Mouse (Mus musculus) heart, embryonic 14.5 days (tissue): ENCODE results near the gene Atg4d. TPM values are rescaled to one million over a fixed set of nuclear protein-coding genes. Genes with fewer than 3 reads are reported as not detected.

Source experiments
- ATAC-seq: fragments of 200-750 bp; cut with Nextera tagmentation; 2 replicates; pipeline ENCODE4 v1.8.0; 2017; ENCODE audit warnings: low read depth, moderate TSS enrichment; ENCODE audit not compliant: insufficient number of reproducible peaks, insufficient read depth, low FRiP score
- H3K27ac ChIP-seq, 2 experiments: fragments of 200-500 bp in 1 of 2; fragments of 300-500 bp in 1 of 2; sonication (generic) in 1 of 2; replicated peaks in 1 of 2; 2 replicates each; pipeline ENCODE4 v1.5.1; 2012 to 2014; ENCODE audit warnings: low read depth in 2 of 2, low read length in 2 of 2, control low read depth in 1 of 2, mild to moderate bottlenecking in 1 of 2, mixed read lengths in 1 of 2; ENCODE audit not compliant: control insufficient read depth in 1 of 2, insufficient read depth in 1 of 2
- H3K27me3 ChIP-seq: fragments of 300-500 bp; sonication (generic); 2 replicates; pipeline ENCODE4 v1.6.1; 2014; ENCODE audit warnings: mild to moderate bottlenecking, low read length, control low read depth; ENCODE audit not compliant: control insufficient read depth, insufficient read depth
- H3K36me3 ChIP-seq: fragments of 300-500 bp; sonication (generic); 2 replicates; pipeline ENCODE4 v1.6.1; 2014; ENCODE audit warnings: mild to moderate bottlenecking, control low read depth, low read length, mixed read lengths; ENCODE audit not compliant: control insufficient read depth, insufficient read depth
- H3K4me1 ChIP-seq, 2 experiments: fragments of 200-500 bp in 1 of 2; fragments of 300-500 bp in 1 of 2; sonication (generic) in 1 of 2; 2 replicates each; pipeline ENCODE4 v1.6.1; 2012 to 2014; ENCODE audit warnings: low read length in 2 of 2, control low read depth in 1 of 2, mixed read lengths in 1 of 2; ENCODE audit not compliant: control insufficient read depth in 2 of 2, insufficient read depth in 2 of 2
- H3K4me2 ChIP-seq: fragments of 300-500 bp; sonication (generic); 2 replicates; pipeline ENCODE4 v1.6.1; 2014; ENCODE audit warnings: mild to moderate bottlenecking, low read length
- H3K4me3 ChIP-seq, 2 experiments: fragments of 200-500 bp in 1 of 2; fragments of 300-500 bp in 1 of 2; sonication (generic) in 1 of 2; 2 replicates each; pipeline ENCODE4 v1.5.1; 2012 to 2014; ENCODE audit warnings: low read length in 2 of 2, mild to moderate bottlenecking in 2 of 2, control low read depth in 1 of 2, low read depth in 1 of 2, moderate library complexity in 1 of 2; ENCODE audit not compliant: control insufficient read depth in 1 of 2, insufficient read depth in 1 of 2
- H3K9ac ChIP-seq: fragments of 300-500 bp; sonication (generic); 2 replicates; pipeline ENCODE4 v1.6.1; 2014; ENCODE audit warnings: mild to moderate bottlenecking, low read length
- H3K9me3 ChIP-seq: fragments of 300-500 bp; sonication (generic); 2 replicates; pipeline ENCODE4 v1.6.1; 2016; ENCODE audit warnings: low read length, control low read depth; ENCODE audit not compliant: control insufficient read depth
- WGBS: fragments of 180-500 bp; shearing (Covaris S2); extraction: QIAGEN DNeasy Blood & Tissue Kit; methylation state at CpG from one replicate; pipeline ENCODE4 v1.1.7; 2014; 5-methylcytosine and 5-hydroxymethylcytosine counted together
- polyA plus RNA-seq: library from polyadenylated mRNA; unstranded; fragments of >200 nt; fragmentation: Nextera tagmentation; extraction: Ambion mirVana; gene quantifications from 2 replicates; pipeline ENCODE4 v1.2.1, GENCODE M21; 2014

The Atg4d gene
- polyA plus RNA-seq, 1 experiment from 2014 or later = 51.4 TPM

DNA sequence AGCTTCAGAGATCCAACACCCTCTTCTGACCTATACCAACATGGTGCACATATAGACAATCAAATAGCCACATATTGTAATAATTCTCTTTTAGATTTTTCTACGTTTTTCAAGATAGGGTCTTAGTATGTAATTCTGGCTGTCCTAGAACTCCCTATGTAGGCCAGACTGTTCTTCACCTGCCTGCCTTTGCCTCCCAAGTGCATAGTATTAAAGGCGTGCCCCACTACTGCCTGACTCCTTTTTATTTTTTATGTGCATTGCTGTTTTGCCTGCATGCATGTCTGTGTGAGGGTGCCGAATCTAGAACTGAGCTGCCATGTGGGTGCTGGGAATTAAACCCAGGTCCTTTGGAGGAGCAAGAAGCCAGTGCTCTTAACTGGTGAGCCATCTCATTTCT, 27.2 kb downstream of the Atg4d start:
- H3K36me3 ChIP-seq = peaks cover 7% of the 10 kb centered on the region; the same call in 1 of the 2 replicates
- H3K9ac ChIP-seq = no peak overlapping the region
- peaks cover 7 to 21% of the 10 kb centered on the region in 2 experiments for H3K4me1 ChIP-seq
- H3K27me3 ChIP-seq = no peaks in the 10 kb centered on the region
- no peaks in the 10 kb centered on the region for H3K9me3 ChIP-seq
- no peak overlapping the region for H3K4me3 ChIP-seq
- WGBS = 95% methylated on average over 3 of the region's 3 CpGs
- ATAC-seq = no peak
- no peak overlapping the region for H3K27ac ChIP-seq
- H3K4me2 ChIP-seq = no peak overlapping the region

DNA sequence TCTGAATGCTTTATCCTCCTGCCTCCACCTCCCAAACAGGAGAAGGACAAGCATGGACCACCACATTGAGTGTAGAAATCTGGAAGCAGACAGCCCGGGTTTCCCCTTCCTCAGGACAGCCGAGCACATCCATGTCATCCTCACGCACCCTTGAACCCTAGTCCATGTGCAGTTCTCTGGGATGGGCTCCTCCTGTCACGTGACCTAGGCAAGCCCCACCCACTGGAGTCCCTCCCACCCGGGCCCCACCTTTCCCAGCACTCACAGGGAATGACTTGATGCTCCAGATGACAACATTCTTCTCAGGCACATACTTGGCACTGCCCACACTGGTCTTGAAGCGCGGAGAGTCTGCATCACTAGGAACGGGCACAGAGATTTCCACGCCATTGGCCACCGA, 33.9 kb downstream of the Atg4d start:
- no peaks in the 10 kb centered on the region for H3K4me1 ChIP-seq
- H3K4me3 ChIP-seq = no peak overlapping the region
- WGBS = 78% methylated on average over 10 of the region's 10 CpGs
- H3K9me3 ChIP-seq = no peaks in the 10 kb centered on the region
- no peak overlapping the region for H3K9ac ChIP-seq
- H3K4me2 ChIP-seq = no peak overlapping the region
- no peaks in the 10 kb centered on the region for H3K36me3 ChIP-seq
- no peak for ATAC-seq
- H3K27me3 ChIP-seq = no peaks in the 10 kb centered on the region
- H3K27ac ChIP-seq = no peak overlapping the region

DNA sequence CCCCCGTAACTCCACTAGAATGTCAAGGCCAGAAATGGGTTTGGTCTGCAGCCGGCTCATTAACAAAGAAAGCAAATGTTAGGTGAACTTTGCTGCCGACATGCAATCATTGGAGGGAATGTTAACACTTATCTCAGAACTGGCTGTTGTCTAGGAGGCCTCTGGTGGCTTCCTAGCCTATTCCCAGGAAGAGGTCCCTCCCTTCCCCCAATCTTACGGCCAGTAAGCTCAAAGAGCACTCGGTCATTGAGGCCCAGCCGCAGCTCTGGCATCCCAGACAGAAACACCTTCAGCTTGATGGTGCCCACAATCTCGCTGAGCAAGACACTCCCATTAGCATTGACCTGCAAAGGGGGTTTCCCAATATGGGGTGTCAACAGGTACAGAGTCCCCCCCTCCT, 40.0 kb downstream of the Atg4d start:
- 63% methylated on average over 7 of the region's 7 CpGs for WGBS
- no peak overlapping the region for H3K27ac ChIP-seq
- H3K36me3 ChIP-seq = no peaks in the 10 kb centered on the region
- H3K4me2 ChIP-seq = no peak overlapping the region
- no peaks in the 10 kb centered on the region for H3K27me3 ChIP-seq
- no peak overlapping the region for H3K4me3 ChIP-seq
- no peaks in the 10 kb centered on the region for H3K9me3 ChIP-seq
- H3K4me1 ChIP-seq = peaks cover 0 to 2% of the 10 kb centered on the region in 2 experiments; a peak in 1 of 4 replicates
- ATAC-seq = no peak
- H3K9ac ChIP-seq = no peak overlapping the region; the same call in 1 of the 2 replicates

DNA sequence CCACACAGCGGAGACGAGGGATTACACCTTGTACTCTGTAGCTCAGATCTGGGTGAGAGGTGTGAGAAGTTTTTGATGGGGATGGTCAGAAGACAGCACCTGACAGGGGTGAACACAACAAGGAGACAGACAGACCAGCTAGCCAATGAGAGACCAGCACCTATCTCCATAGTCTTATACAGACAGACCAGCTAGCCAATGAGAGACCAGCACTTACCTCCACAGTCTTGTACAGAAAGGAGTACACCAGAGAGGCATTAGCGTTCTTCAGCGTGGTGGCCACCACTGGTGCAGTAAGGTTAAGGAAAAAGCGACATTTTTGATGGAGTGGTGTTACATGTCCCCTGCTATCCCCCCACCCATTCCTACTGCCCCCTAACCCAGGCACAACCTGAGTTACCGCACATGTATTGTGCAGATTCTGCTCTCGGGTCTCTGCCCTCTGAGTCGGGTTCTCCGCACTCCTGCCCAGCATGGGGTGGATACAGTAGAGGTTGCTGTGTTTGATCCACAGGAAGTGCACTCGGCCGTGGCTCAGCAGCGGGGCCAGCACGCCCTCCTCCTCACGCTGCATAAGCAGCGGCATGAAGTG, 44.2 kb downstream of the Atg4d start:
- no peak for ATAC-seq
- H3K4me2 ChIP-seq = 0 out of 2 replicates have a peak overlapping the region, but pooled peaks have one; percentile 8
- no peak overlapping the region for H3K27ac ChIP-seq
- H3K27me3 ChIP-seq = peaks cover 14% of the 10 kb centered on the region
- H3K9ac ChIP-seq = no peak overlapping the region
- 55% methylated on average over 15 of the region's 15 CpGs for WGBS
- H3K4me1 ChIP-seq = peaks cover 0 to 2% of the 10 kb centered on the region in 2 experiments; a peak in 1 of 4 replicates
- no peak overlapping the region for H3K4me3 ChIP-seq
- no peaks in the 10 kb centered on the region for H3K36me3 ChIP-seq
- H3K9me3 ChIP-seq = no peaks in the 10 kb centered on the region

DNA sequence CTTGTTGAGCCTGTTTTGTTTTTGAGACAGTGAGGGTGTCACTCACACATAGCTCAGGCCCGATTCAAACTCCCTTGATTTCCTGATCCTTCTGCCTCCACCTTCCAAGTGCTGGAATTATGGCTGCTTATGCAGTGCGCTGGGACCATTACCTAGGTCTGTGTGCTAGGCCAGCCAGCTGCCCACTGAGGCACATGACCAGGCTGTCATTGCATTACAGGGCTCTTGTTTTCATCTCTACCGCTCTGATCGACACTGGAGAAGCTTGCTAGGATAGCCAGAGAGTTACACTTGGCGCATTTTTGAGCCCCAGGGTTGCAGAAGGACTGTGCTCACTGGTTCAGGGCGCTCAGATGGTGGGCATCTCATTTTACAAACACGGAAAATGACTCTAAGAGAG, 46.6 kb downstream of the Atg4d start:
- H3K36me3 ChIP-seq = no peaks in the 10 kb centered on the region
- no peaks in the 10 kb centered on the region for H3K4me1 ChIP-seq
- 30% methylated on average over 7 of the region's 7 CpGs for WGBS
- H3K9ac ChIP-seq = no peak overlapping the region
- H3K27ac ChIP-seq = no peak overlapping the region
- ATAC-seq = no peak
- H3K4me3 ChIP-seq = 0 out of 4 replicates have a peak overlapping the region, but pooled peaks of 1 of the 2 experiments have one; percentile 10
- H3K27me3 ChIP-seq = peaks cover 14% of the 10 kb centered on the region
- H3K4me2 ChIP-seq = peak overlapping the region; percentile 19; the same call in 1 of the 2 replicates
- H3K9me3 ChIP-seq = no peaks in the 10 kb centered on the region

DNA sequence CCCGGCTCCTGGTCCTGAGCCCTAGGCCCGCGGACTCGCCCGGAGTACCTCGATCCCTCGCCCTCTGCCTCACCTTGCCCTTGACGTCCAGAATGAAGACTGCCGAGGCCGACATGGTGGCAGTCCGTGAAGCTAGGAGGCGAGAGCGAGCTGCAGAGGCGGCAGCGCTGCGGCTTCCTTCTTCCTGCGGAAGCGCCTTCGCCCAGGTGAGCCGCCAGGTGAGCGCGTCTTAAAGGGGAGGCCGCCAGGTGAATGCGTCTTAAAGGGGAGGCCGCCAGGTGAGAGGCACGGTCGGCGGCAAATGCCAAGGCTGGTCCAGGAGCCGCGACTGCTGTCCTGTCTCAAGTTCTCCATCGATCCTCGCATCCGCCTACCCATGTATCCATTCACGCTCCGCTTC, 47.0 kb downstream of the Atg4d start, which contains the start of gene Ap1m2:
TSS of gene Ap1m2 (minus strand) at position 204 of the 400 bp plus-strand sequence.
- H3K9ac ChIP-seq = no peak within 1 kb of the TSS
- 12% methylated on average over 35 of the region's 35 CpGs for WGBS
- peaks cover 14% of the 10 kb centered on the region for H3K27me3 ChIP-seq
- H3K27ac ChIP-seq = no peak within 1 kb of the TSS
- no peaks in the 10 kb centered on the region for H3K9me3 ChIP-seq
- H3K4me1 ChIP-seq = no peaks in the 10 kb centered on the region
- no peaks in the 10 kb centered on the region for H3K36me3 ChIP-seq
- 0 out of 4 replicates have a peak within 1 kb of the TSS, but pooled peaks of 1 of the 2 experiments have one; percentile 10 for H3K4me3 ChIP-seq
- peak within 1 kb of the TSS; percentile 19; the same call in 1 of the 2 replicates for H3K4me2 ChIP-seq
- ATAC-seq = no peak

DNA sequence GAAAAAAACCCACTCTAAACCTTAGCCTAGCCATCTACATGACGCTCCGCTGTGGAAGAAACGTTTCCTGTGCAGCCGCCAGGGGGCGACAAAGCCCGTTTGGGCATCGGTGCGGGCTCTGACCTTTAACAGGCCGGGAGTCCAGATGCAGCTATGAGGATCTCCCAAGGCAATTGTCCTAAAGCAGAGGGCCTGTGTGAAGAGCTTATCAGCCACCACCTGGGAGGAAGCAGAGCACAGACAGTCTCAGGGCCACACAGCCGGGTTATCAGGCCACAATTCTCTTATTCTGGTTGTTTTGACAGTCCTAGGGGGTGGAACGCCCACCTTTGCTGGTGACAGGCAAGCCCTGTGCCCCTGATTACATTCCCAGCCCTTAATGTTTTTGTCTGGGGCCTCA, 48.3 kb downstream of the Atg4d start:
- H3K4me1 ChIP-seq = no peaks in the 10 kb centered on the region
- no peak overlapping the region for H3K4me2 ChIP-seq
- no peaks in the 10 kb centered on the region for H3K9me3 ChIP-seq
- no peaks in the 10 kb centered on the region for H3K36me3 ChIP-seq
- ATAC-seq = peak; percentile 60; the same call in 1 of the 2 replicates
- H3K27ac ChIP-seq = no peak overlapping the region
- WGBS = 7% methylated on average over 11 of the region's 11 CpGs
- H3K9ac ChIP-seq = no peak overlapping the region
- peaks cover 14% of the 10 kb centered on the region for H3K27me3 ChIP-seq
- no peak overlapping the region for H3K4me3 ChIP-seq
